Mouse (Mus musculus): ENCODE measurements at regions not wholly inside any gene's neighbourhood (a gene's known extent, or its start where the extent isn't known, plus 50 kb on each side); places are given as distances from the start of the nearest gene placed in this dataset.

GRCm38 (mm10) chr1:69470614-69471250, 216.3 kb downstream of the Ikzf2 start:
- WGBS = 90% methylated on average over 4 of the region's 4 CpGs

GRCm38 (mm10) chr1:69469158-69469901, 217.7 kb downstream of the Ikzf2 start:
- no peaks in the 10 kb centered on the region for H3K36me3 ChIP-seq (ENCODE audit: control insufficient read depth, insufficient read depth, low read length)
- WGBS = 94% methylated on average over 8 of the region's 8 CpGs
- no peaks in the 10 kb centered on the region for H3K27me3 ChIP-seq (ENCODE audit: control insufficient read depth, insufficient read depth, low read length)
- no peak for DNase-seq
- no peak overlapping the region for H3K4me3 ChIP-seq (ENCODE audit: control insufficient read depth, insufficient read depth, low read length)
- no peak overlapping the region for H3K27ac ChIP-seq (ENCODE audit: control insufficient read depth, insufficient read depth, low read length)
- TF ChIP-seq CTCF (IDR thresholded peaks at IDR 0.05; ENCODE audit: borderline replicate concordance, control insufficient read depth, extremely low read depth, insufficient read depth, low read length, poor library complexity) = no peak
- no peak for TF ChIP-seq POLR2A (IDR thresholded peaks at IDR 0.05; ENCODE audit: control insufficient read depth, extremely low read depth, insufficient read depth, low read length, poor library complexity)
- no peaks in the 10 kb centered on the region; the same call in 1 of the 2 replicates for H3K4me1 ChIP-seq (replicated peaks; ENCODE audit: control insufficient read depth, insufficient read depth, low read length)

More at GRCm38 (mm10) chr1:69470614-69471250, 216.3 kb downstream of the Ikzf2 start:
- no peak overlapping the region for H3K4me3 ChIP-seq (ENCODE audit: control insufficient read depth, insufficient read depth, low read length)
- no peak overlapping the region for H3K27ac ChIP-seq (ENCODE audit: control insufficient read depth, insufficient read depth, low read length)
- no peaks in the 10 kb centered on the region for H3K27me3 ChIP-seq (ENCODE audit: control insufficient read depth, insufficient read depth, low read length)
- H3K4me1 ChIP-seq (replicated peaks; ENCODE audit: control insufficient read depth, insufficient read depth, low read length) = no peaks in the 10 kb centered on the region; the same call in 1 of the 2 replicates
- TF ChIP-seq POLR2A (IDR thresholded peaks at IDR 0.05; ENCODE audit: control insufficient read depth, extremely low read depth, insufficient read depth, low read length, poor library complexity) (no peak), CTCF (IDR thresholded peaks at IDR 0.05; ENCODE audit: borderline replicate concordance, control insufficient read depth, extremely low read depth, insufficient read depth, low read length, poor library complexity) (no peak)
- DNase-seq = no peak
- no peaks in the 10 kb centered on the region for H3K36me3 ChIP-seq (ENCODE audit: control insufficient read depth, insufficient read depth, low read length)

GRCm38 (mm10) chr1:69466534-69467275, 220.3 kb downstream of the Ikzf2 start:
- no peak overlapping the region for H3K4me3 ChIP-seq (ENCODE audit: control insufficient read depth, insufficient read depth, low read length)
- no peak overlapping the region for H3K27ac ChIP-seq (ENCODE audit: control insufficient read depth, insufficient read depth, low read length)
- no peaks in the 10 kb centered on the region for H3K36me3 ChIP-seq (ENCODE audit: control insufficient read depth, insufficient read depth, low read length)
- no peaks in the 10 kb centered on the region; the same call in 1 of the 2 replicates for H3K4me1 ChIP-seq (replicated peaks; ENCODE audit: control insufficient read depth, insufficient read depth, low read length)
- no peak for DNase-seq
- 92% methylated on average over 5 of the region's 5 CpGs for WGBS
- H3K27me3 ChIP-seq (ENCODE audit: control insufficient read depth, insufficient read depth, low read length) = no peaks in the 10 kb centered on the region
- TF ChIP-seq CTCF (IDR thresholded peaks at IDR 0.05; ENCODE audit: borderline replicate concordance, control insufficient read depth, extremely low read depth, insufficient read depth, low read length, poor library complexity) (no peak), POLR2A (IDR thresholded peaks at IDR 0.05; ENCODE audit: control insufficient read depth, extremely low read depth, insufficient read depth, low read length, poor library complexity) (no peak)

GRCm38 (mm10) chr1:69461191-69461590, 225.9 kb downstream of the Ikzf2 start:
- Histone ChIP-seq H3K4me3 (ENCODE audit: control insufficient read depth, insufficient read depth, low read length) (no peak overlapping the region), H3K27me3 (ENCODE audit: control insufficient read depth, insufficient read depth, low read length) (no peaks in the 10 kb centered on the region), H3K27ac (ENCODE audit: control insufficient read depth, insufficient read depth, low read length) (no peak overlapping the region), H3K4me1 (replicated peaks; ENCODE audit: control insufficient read depth, insufficient read depth, low read length) (no peaks in the 10 kb centered on the region), H3K36me3 (ENCODE audit: control insufficient read depth, insufficient read depth, low read length) (no peaks in the 10 kb centered on the region)
- 50% methylated on average over 3 of the region's 3 CpGs for WGBS
- no peak for DNase-seq
- TF ChIP-seq POLR2A (IDR thresholded peaks at IDR 0.05; ENCODE audit: control insufficient read depth, extremely low read depth, insufficient read depth, low read length, poor library complexity) (no peak), CTCF (IDR thresholded peaks at IDR 0.05; ENCODE audit: borderline replicate concordance, control insufficient read depth, extremely low read depth, insufficient read depth, low read length, poor library complexity) (no peak)

GRCm38 (mm10) chr1:69459899-69460298, 227.1 kb downstream of the Ikzf2 start:
- H3K27me3 ChIP-seq (ENCODE audit: control insufficient read depth, insufficient read depth, low read length) = no peaks in the 10 kb centered on the region
- H3K4me3 ChIP-seq (ENCODE audit: control insufficient read depth, insufficient read depth, low read length) = no peak overlapping the region
- TF ChIP-seq POLR2A (IDR thresholded peaks at IDR 0.05; ENCODE audit: control insufficient read depth, extremely low read depth, insufficient read depth, low read length, poor library complexity) = no peak
- no peak for TF ChIP-seq CTCF (IDR thresholded peaks at IDR 0.05; ENCODE audit: borderline replicate concordance, control insufficient read depth, extremely low read depth, insufficient read depth, low read length, poor library complexity)
- H3K27ac ChIP-seq (ENCODE audit: control insufficient read depth, insufficient read depth, low read length) = no peak overlapping the region
- no peak for DNase-seq
- H3K36me3 ChIP-seq (ENCODE audit: control insufficient read depth, insufficient read depth, low read length) = no peaks in the 10 kb centered on the region
- H3K4me1 ChIP-seq (replicated peaks; ENCODE audit: control insufficient read depth, insufficient read depth, low read length) = no peaks in the 10 kb centered on the region

- H3K36me3 ChIP-seq (ENCODE audit: control insufficient read depth, insufficient read depth, low read length) = no peaks in the 10 kb centered on the region
- no peak overlapping the region for H3K4me3 ChIP-seq (ENCODE audit: control insufficient read depth, insufficient read depth, low read length)
- no peak for TF ChIP-seq CTCF (IDR thresholded peaks at IDR 0.05; ENCODE audit: borderline replicate concordance, control insufficient read depth, extremely low read depth, insufficient read depth, low read length, poor library complexity)
- TF ChIP-seq POLR2A (IDR thresholded peaks at IDR 0.05; ENCODE audit: control insufficient read depth, extremely low read depth, insufficient read depth, low read length, poor library complexity) = no peak
- H3K4me1 ChIP-seq (replicated peaks; ENCODE audit: control insufficient read depth, insufficient read depth, low read length) = no peaks in the 10 kb centered on the region; the same call in 1 of the 2 replicates
- no peak for DNase-seq
- H3K27ac ChIP-seq (ENCODE audit: control insufficient read depth, insufficient read depth, low read length) = no peak overlapping the region
- no peaks in the 10 kb centered on the region for H3K27me3 ChIP-seq (ENCODE audit: control insufficient read depth, insufficient read depth, low read length)
These were observed 229.6 kb downstream of the Ikzf2 start for GRCm38 (mm10) chr1:69457471-69457870.
